In genomic region chr7:104501589-104502371, GRCm38 (mm10) we compare ENCODE assay signal across 9 mouse cellular contexts. TPM values are rescaled to one million over a fixed set of nuclear protein-coding genes. Genes with fewer than 3 reads are reported as not detected.
DNase-seq lines count a peak whose midpoint lies in the region; ATAC-seq lines count a peak whose summit lies in the region.
"Had no signal": no experiment of that assay in that cellular context is flagged by ENCODE, and none has a peak within 500 bp of the region (broad histone marks: within the 10 kb centered on the region; RNA-seq: fewer than 3 reads in every experiment).

No protein-coding gene starts in this region.

- H3K9me3 ChIP-seq in forebrain, embryonic 12.5 days = no peaks in the 10 kb centered on the region
- no peaks in the 10 kb centered on the region for H3K9me3 ChIP-seq in intestine, embryonic 15.5 days

- peak; percentile 97 for ATAC-seq in forebrain, embryonic 12.5 days (ENCODE audit: low FRiP score)
- ATAC-seq in intestine, embryonic 15.5 days = peak; percentile 99
- 0 out of 2 replicates have a peak, but pooled peaks have one; percentile 22 for ATAC-seq in megakaryocyte-erythroid progenitor cell, adult 5-6 weeks (replicated peaks; ENCODE audit: low FRiP score, low TSS enrichment, poor library complexity, severe bottlenecking)

- H3K36me3 ChIP-seq in forebrain, embryonic 12.5 days (replicated peaks) = no peaks in the 10 kb centered on the region
- H3K36me3 ChIP-seq in intestine, embryonic 15.5 days = no peaks in the 10 kb centered on the region

- H3K4me2 ChIP-seq in forebrain, embryonic 12.5 days = peak overlapping the region; percentile 62
- peak overlapping the region; percentile 77 for H3K4me2 ChIP-seq in intestine, embryonic 15.5 days (replicated peaks)

- DNase-seq in ovary, postnatal 36 days (ENCODE audit: low spot score) = peak; percentile 24
- DNase-seq in ovary, postnatal 14 days (ENCODE audit: low spot score) = no peak
- no peak for DNase-seq in layer of hippocampus, postnatal 10 days (ENCODE audit: low spot score in 2 of 2)
- DNase-seq in layer of hippocampus, postnatal 36 days = no peak
- no peak for DNase-seq in frontal cortex, postnatal 25 days (ENCODE audit: low spot score in 2 of 2)

- peak overlapping the region; percentile 49 for H3K9ac ChIP-seq in forebrain, embryonic 12.5 days
- H3K9ac ChIP-seq in intestine, embryonic 15.5 days = peak overlapping the region; percentile 41

- 3% methylated on average over 54 of the region's 59 CpGs for WGBS in forebrain, embryonic 12.5 days
- WGBS in intestine, embryonic 15.5 days = 2% methylated on average over 59 of the region's 59 CpGs

- no peaks in the 10 kb centered on the region for H3K4me1 ChIP-seq in forebrain, embryonic 12.5 days
- H3K4me1 ChIP-seq in intestine, embryonic 15.5 days (replicated peaks) = no peaks in the 10 kb centered on the region

- H3K27me3 ChIP-seq in forebrain, embryonic 12.5 days = peaks cover 5% of the 10 kb centered on the region; the same call in 1 of the 2 replicates
- H3K27me3 ChIP-seq in intestine, embryonic 15.5 days (replicated peaks) = no peaks in the 10 kb centered on the region

- peak overlapping the region; percentile 57 for H3K4me3 ChIP-seq in forebrain, embryonic 12.5 days (replicated peaks)
- peak overlapping the region; percentile 54 for H3K4me3 ChIP-seq in intestine, embryonic 15.5 days (replicated peaks)

- no peak overlapping the region for H3K27ac ChIP-seq in forebrain, embryonic 12.5 days
- H3K27ac ChIP-seq in intestine, embryonic 15.5 days = no peak overlapping the region

RNA-seq across cellular contexts. Expression of gene Trim30d, which starts 5.9 kb away (rescaled TPM):
- polyA plus RNA-seq in forebrain, embryonic 12.5 days (2016; fragmentation: Nextera tagmentation; extraction: Ambion mirVana) = 0.05 and 0.29 TPM in 2 replicates
- 0.92 TPM in 2 replicates for polyA plus RNA-seq in intestine, embryonic 15.5 days (2015; fragmentation: Nextera tagmentation; extraction: Ambion mirVana)
- total RNA-seq in megakaryocyte-erythroid progenitor cell, adult 5-6 weeks (2014; fragmentation: Nextera tagmentation) = 3.2 and 9.3 TPM in 2 replicates
- total RNA-seq in megakaryocyte-erythroid progenitor cell, adult 5-6 weeks (2017) = 5.0 and 8.8 TPM in 2 replicates
- total RNA-seq in layer of hippocampus, postnatal 10 days (2021) = under 1 TPM; 0.37 to 0.38 TPM
- under 1 TPM in 1 of 2 experiments, not detected in 1; 0.27 TPM for total RNA-seq in layer of hippocampus, postnatal 36 days (2021)

RNA-seq across cellular contexts. Expression of gene Trim30a, which starts 36.8 kb away (rescaled TPM):
- polyA plus RNA-seq in forebrain, embryonic 12.5 days (2016; fragmentation: Nextera tagmentation; extraction: Ambion mirVana) = 0.40 and 0.52 TPM in 2 replicates
- polyA plus RNA-seq in intestine, embryonic 15.5 days (2015; fragmentation: Nextera tagmentation; extraction: Ambion mirVana) = 1.5 and 1.8 TPM in 2 replicates
- 12.1 and 18.8 TPM in 2 replicates for total RNA-seq in megakaryocyte-erythroid progenitor cell, adult 5-6 weeks (2014; fragmentation: Nextera tagmentation)
- 16.0 and 17.6 TPM in 2 replicates for total RNA-seq in megakaryocyte-erythroid progenitor cell, adult 5-6 weeks (2017)
- under 1 TPM; 0.67 to 0.73 TPM for total RNA-seq in layer of hippocampus, postnatal 10 days (2021)
- total RNA-seq in layer of hippocampus, postnatal 36 days (2021) = under 1 TPM; 0.47 to 0.51 TPM

RNA-seq across cellular contexts. Expression of gene Olfr651, which starts 48.2 kb away (rescaled TPM):
- polyA plus RNA-seq in forebrain, embryonic 12.5 days (2016; fragmentation: Nextera tagmentation; extraction: Ambion mirVana) = not detected in 2 replicates
- polyA plus RNA-seq in intestine, embryonic 15.5 days (2015; fragmentation: Nextera tagmentation; extraction: Ambion mirVana) = not detected in 2 replicates
- total RNA-seq in megakaryocyte-erythroid progenitor cell, adult 5-6 weeks (2014; fragmentation: Nextera tagmentation) = not detected in 2 replicates
- total RNA-seq in megakaryocyte-erythroid progenitor cell, adult 5-6 weeks (2017) = not detected in 2 replicates
- total RNA-seq in layer of hippocampus, postnatal 10 days (2021) = not detected
- total RNA-seq in layer of hippocampus, postnatal 36 days (2021) = not detected
- total RNA-seq: left cerebral cortex, postnatal 10 days had no signal

RNA-seq across cellular contexts. Expression of gene Olfr652, which starts 58.9 kb away (rescaled TPM):
- not detected in 2 replicates for polyA plus RNA-seq in forebrain, embryonic 12.5 days (2016; fragmentation: Nextera tagmentation; extraction: Ambion mirVana)
- not detected in 2 replicates for polyA plus RNA-seq in intestine, embryonic 15.5 days (2015; fragmentation: Nextera tagmentation; extraction: Ambion mirVana)
- total RNA-seq in megakaryocyte-erythroid progenitor cell, adult 5-6 weeks (2014; fragmentation: Nextera tagmentation) = not detected in 2 replicates
- not detected in 2 replicates for total RNA-seq in megakaryocyte-erythroid progenitor cell, adult 5-6 weeks (2017)
- not detected for total RNA-seq in layer of hippocampus, postnatal 10 days (2021)
- total RNA-seq in layer of hippocampus, postnatal 36 days (2021) = not detected
- total RNA-seq: left cerebral cortex, postnatal 10 days had no signal

Comparison
In these comparisons a context has a peak if more than half of its experiments do, and no peak if none do; other contexts are left out.
1. ATAC-seq: peak in every context shown above with its lines; median percentile 99 in intestine, embryonic 15.5 days; 97 in forebrain, embryonic 12.5 days; 22 in megakaryocyte-erythroid progenitor cell, adult 5-6 weeks.
2. RNA of gene Trim30a, which starts 36.8 kb away (total RNA-seq): 12.1 to 18.8 TPM in megakaryocyte-erythroid progenitor cell, adult 5-6 weeks; 0.67 to 0.73 TPM in layer of hippocampus, postnatal 10 days and 0.47 to 0.51 TPM in layer of hippocampus, postnatal 36 days; every median in the first group is over 4 times any median in the second.